Mouse (Mus musculus): ENCODE results near the gene Cdc42se1. TPM values are rescaled to one million over a fixed set of nuclear protein-coding genes. Genes with fewer than 3 reads are reported as not detected.

Cdc42se1 gene
- total RNA-seq, 1 experiment from 2014 or later = 57.6 TPM

DNA sequence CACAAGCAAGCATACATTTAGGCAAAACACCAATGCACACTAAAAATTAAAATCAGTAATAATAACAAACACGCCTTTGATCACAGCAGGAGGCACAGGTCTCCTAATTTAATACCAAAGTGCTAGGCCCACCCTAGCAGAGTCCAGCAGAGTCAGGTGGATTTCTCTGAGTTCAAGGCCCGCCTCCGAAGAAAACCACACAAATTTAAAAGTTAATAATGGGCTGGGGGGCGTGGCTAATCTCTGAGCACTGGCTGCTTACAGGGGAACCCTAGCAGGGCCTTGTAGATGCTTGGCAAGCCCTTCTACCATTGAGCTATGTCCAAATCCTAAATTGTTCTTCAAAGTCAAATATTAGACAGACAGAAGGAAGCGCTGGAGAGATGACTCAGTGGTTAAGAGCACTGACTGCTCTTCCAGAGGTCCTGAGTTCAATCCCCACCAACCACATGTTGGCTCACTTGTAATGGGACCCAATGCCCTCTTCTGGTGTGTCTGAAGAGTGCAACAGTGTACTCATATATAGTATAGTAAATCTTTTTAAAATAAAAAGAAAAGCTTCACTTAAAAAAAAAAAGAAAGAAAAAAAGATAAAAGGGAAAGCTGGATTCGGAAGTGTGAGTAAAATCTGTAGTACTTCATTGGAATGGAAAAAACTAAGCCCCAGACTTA, 9.9 kb upstream of the Cdc42se1 start:
- 0 out of 2 replicates have a peak, but pooled peaks have one; percentile 7 for ATAC-seq (replicated peaks; ENCODE audit: low read depth, poor library complexity, severe bottlenecking)

DNA sequence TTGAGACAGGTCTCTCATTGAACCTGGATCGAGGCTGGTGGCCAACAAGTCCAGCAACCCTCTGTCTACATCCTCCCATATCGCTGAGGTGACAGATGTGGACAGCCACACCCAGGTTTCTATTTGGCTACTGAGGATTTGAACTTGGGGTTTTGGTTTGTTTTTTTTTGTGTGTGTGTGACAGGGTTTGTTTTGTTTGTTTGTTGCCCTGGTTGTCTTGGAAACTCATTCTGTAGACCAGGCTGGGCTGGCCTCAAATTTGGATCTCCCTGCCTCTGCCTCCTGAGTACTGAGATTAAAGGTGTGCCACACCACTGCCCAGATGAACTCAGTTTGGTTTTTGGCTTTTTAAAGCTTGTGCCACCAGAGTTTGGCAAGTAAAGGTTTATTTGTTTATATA, 5.5 kb upstream of the Cdc42se1 start:
- ATAC-seq (replicated peaks; ENCODE audit: low read depth, poor library complexity, severe bottlenecking) = no peak

DNA sequence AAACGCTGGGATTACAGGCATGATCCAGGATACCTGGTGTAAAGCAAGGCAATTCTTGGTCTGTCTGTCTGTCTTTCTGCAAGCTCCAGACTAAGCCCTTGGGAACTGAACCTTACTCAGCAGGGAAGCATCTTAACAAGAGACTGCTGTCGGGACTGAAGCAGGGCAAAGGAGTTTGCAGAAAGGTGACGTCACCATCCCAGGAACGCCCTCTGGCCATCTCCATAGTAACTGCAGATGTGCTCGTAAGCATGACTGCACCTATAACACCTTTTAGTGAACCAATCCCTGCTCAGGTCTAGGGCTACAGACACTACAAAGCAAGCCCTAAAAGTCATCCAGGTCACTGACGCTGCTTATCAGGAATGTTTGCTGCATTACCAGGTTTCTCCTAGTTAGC, 4.2 kb upstream of the Cdc42se1 start:
- ATAC-seq (replicated peaks; ENCODE audit: low read depth, poor library complexity, severe bottlenecking) = no peak

- ATAC-seq (replicated peaks; ENCODE audit: low read depth, poor library complexity, severe bottlenecking) = no peak
Measured at GRCm38 (mm10) chr3:95227214-95227613, 1.3 kb upstream of the Cdc42se1 start.

DNA sequence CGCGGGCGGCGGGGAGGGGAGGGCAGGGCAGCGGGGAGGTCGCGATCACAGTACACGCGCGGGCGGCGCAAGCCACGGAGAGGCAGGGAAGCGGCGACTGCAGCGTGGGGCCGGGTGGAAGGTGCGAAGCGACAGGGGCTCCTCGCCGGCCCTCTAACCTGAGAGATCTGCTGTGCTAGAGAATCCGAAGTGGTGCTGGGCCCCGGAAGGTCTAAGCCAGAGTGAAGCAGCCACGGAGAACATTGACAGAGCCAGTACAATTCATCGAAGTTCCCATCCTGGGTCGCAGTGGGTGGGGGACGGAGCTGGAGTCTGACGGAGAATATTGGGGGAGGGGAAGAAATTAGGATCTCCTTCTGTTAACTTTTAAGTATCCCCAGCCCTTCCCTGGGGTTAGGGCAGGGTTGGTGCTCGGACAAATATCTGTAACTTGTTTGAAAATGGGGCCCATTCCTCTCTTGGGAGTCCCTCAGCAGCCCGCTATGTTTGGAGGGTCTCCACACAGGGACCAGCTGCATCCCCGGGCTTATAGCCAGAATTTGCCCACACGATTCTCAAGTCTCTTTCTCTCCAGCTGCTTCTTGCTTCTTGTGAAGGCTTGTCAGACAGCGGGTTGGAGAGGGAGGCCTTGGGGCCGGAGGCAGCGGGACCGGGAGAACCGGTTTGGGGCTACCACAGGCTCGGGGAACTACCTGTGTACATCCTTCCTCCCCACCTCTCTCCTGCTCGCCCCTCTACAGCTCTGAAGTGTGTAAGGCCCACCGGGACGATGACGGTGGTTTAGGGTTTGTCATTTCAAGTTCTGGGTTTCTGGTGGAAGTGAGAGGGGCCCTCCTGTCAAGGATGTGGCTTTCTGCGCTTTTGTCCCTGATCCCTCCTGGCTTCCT, 605 bp downstream of the Cdc42se1 start:
- ATAC-seq (replicated peaks; ENCODE audit: low read depth, poor library complexity, severe bottlenecking) = no peak; the same call in 1 of the 2 replicates

DNA sequence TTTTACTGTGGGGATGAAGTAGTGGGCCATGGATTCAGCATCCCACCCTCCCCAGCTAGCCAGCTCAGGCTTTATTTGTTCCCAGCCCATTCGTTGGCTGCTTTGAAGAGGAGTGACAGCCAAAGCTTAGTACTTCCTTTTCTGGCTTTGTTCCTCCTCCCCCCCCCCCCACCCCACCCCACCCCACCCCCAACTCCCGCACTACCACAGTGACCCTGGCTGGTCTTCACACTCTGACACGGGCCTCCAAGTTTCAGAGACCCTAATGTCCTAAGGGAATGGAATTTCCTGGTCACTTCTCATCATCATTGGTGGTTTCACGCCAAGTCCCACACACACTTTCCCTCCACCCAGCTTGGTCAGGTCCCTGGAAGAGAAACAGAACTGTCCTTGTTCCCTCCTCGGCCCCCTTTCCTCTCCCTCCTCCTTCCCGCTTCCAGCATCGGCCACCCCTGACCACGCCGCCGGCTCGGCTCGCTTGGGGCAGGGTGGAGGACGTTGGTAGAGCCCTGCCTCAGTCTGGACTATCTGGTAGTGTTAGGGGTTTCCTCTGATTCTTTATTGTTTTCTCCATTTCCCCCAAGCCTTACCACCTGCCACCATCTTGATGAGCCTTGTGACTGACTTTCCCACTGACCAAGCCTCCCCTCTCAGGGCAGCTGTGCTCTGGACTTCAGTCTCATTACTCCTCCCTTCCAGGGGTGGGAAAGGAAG, 1.4 kb downstream of the Cdc42se1 start:
- peak; percentile 15; the same call in 1 of the 2 replicates for ATAC-seq (replicated peaks; ENCODE audit: low read depth, poor library complexity, severe bottlenecking)

DNA sequence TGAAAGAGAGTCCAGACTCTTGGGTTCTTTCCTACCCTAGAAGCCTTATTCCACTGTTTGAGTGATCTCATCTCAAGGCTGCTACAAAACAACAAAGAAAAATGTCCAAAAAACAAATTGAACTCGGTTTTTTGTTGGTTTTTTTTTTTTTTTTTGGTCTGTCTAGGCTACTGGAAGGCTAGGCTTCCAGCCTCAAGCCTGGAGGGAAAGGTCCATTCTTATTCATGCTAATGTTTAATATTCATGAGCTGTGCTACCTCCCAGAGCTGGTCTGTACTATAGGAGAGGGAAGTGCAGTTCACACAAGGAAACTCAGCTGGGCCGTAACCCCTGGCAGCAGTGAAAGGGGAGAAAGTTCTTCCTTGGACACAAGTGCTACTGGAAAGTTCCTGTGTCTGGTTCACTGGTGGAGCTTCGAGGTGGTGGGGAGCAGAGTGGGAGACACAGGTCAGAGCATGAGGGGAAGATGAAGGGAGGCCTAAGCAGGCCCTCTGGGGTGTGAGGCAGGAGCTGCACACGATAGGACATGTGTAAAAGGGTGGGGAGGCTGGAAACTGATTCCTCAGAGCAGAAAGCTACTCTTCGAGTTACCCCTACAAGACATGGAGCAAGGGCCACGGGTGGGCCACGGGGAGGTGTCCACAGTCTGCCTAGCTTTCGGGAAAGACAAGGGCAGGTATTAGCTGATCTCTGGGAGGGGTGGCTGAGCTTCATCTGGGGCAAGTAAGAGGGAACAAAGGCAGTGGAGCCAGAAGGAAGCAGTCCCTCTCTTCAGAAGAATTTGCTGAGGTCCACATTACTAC, 2.2 kb downstream of the Cdc42se1 start:
- ATAC-seq (replicated peaks; ENCODE audit: low read depth, poor library complexity, severe bottlenecking) = no peak

DNA sequence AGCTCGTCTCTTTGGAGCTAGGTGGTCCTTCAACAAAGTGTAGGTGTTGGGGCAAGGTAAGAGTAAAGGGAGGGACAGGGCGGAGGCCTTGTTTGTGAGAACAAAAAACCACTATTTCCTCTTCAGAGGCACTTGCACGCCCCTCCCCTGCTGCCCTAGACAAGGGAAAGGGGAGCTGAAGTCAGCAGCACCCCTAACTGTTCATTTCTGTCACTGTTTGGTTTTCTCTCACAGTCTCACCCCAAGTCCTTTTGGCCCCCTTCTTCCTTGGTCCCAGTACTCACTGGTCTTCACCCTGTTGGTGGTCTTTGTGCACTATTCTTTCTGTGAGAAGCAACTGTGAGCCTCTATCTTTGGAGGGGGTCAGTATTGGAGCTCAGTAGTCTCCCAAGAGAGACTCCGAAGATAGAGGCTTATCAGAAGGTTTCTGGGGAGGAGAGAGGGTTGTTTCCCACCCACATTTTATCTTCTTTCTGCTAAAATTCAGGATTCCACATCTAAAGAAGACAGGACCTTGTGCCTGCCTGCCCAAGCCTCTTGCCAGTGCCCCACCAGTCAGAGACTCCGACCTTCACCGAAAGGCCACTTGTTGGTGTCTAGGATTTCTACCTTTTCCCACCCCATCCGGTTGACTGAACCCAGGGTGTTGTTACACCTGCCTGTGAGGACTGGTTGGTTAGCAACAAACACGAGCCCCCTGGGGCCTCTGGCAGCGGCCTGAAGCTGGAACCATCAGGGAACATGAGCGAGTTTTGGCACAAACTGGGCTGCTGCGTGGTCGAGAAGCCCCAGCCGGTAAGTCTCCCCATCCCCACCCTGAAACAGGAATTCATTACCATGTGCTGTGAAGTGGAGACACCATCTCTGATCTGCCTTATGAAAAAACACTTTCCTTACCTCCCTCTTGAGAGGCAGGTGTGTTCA, 3.0 kb downstream of the Cdc42se1 start, which contains the start of gene Mllt11:
Gene Mllt11, minus strand, starts transcription at position 874 of the 924 bp plus-strand sequence.
- ATAC-seq (replicated peaks; ENCODE audit: low read depth, poor library complexity, severe bottlenecking) = peak; percentile 4; the same call in 1 of the 2 replicates

- no peak for ATAC-seq (replicated peaks; ENCODE audit: low read depth, poor library complexity, severe bottlenecking)
Measured at GRCm38 (mm10) chr3:95232771-95233170, 4.2 kb downstream of the Cdc42se1 start.

DNA sequence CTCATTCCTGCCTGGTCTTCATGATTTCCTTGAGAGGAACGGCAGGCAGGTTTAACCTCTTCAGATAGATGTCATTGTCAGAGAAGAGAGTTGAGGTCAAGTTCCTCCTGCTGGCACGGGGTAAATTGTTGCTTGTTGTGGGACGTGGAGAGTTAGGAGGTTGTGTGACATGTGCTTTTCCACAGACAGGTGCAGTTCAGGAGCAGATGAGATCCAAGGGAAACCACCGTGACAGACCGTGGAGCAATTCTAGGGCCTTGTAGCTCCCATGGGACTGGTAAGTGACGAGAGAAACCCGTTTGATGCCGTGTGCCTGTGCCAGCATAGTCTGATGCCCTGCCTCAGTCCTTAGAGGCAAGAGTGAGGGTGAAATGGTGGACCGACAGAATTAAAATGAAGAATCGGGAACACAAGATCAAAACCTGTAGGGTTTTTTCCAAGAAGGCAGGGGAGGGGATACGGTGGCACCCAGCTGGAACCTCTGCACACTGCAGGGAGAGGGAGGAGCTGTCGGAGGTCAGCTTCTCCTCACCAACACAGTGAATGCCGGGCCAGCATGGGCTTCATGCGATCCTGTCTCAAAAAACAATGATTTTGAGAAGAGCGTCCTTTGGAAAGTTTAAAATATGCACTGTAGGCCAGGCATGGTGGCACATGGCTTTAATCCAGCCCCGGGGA, 4.9 kb downstream of the Cdc42se1 start:
- ATAC-seq (replicated peaks; ENCODE audit: low read depth, poor library complexity, severe bottlenecking) = no peak

DNA sequence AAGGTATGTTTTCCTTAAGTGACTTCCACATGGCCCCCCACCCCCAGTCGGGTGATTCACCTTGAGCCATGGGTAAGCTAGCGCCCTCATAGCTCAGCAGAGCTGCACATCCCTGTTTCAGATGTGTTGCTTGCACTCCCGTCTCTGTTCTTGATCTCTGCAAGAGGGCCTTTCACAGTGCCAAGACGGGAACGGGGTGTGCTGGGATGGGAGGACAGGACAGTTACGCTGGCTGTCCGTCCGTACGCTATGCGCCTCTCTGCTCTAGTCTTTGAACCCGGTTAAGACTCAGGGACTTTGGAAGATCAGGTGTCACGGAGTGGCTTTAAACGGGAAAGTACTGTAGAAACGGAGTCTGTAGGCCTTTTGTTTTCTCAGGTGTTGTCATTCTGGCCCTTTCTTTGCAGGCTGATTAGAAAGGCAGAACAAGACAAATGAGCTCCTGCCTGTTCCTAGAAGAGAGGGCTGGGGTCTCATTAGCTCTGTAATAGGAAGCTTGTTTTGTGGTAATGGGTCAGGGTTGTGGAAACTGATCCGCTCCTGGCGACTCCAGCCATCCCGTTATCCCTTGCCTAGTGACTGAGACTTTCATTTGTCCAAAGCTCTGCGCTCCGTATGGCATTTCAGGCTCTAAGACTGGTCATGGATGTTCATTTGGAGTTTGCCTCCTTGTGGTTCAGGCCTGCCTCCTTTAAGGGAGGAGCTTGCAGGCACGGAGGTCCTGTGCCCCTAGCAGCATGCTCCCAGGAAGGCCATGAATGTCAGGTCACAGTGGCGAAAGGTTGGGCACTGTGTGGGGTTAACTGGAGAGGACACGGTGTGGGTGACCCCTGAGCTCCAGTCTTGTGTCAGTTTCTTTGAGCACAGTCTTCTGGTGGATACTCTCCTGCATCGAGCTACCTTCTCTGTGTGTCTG, 7.1 kb downstream of the Cdc42se1 start:
- no peak for ATAC-seq (replicated peaks; ENCODE audit: low read depth, poor library complexity, severe bottlenecking)

DNA sequence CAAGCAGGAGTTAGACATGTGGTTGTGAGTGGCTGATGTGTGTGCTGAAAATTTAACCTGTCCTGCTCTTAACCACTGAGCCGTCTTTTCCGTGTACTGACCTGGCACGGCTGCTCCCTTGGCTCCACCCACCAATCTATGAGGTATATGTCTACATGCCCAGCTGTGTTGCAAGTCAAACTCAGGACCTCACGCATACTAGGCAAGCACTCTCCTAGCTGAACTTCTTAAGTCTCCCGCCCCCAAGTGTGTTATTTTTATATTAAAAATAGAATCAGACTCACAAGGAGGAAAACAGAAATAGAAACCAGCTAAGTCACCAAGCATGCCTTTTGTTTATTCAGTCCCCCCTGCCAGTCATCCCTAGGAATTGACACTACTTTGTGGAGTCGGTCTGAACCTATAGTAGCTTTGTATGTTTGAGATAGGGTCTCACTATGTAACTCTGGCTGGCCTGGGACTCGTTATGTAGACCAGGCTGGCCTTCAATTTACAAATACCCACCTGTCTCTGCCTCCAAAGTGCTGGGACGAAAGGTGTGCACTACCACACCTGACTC, 9.1 kb downstream of the Cdc42se1 start:
- no peak for ATAC-seq (replicated peaks; ENCODE audit: low read depth, poor library complexity, severe bottlenecking)

DNA sequence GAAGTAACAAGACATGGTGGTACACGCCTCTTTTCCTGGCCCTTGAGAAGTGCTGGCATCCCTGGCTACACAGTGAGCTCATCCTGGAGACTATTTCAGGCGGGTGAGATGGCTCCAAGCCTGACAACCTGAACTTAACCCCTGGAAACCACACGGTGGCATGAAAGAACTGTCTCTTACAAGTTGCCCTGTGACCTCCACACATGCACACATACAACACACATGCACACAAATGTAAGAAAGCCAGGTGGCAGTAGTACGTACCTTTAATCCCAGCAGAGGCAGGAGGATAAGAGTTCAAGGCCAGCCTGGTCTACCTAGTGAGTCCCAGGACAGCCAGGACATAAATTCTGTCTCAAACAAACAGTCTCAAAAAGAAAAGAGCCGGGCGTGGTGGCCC, 10.5 kb downstream of the Cdc42se1 start:
- no peak for ATAC-seq (replicated peaks; ENCODE audit: low read depth, poor library complexity, severe bottlenecking)

DNA sequence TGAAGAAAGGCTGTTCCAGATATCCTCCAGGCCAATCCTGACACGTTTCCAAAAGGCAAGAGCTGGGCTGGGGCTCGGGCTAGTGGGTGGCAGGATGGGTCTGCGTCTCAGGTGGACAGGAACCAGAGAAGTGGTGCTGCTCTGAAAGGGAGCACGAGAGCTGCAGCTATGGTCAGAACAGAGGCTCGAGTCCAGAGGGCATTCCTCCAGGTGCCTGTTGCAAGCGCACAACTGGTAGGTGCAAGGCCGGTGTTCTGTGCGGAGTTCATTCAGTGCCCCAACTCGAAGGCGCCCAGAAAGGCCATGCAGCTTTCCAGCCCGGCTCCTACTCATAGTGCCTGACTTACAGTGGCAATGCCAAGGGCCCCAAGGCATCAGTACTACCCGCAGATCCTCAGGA, 11.4 kb downstream of the Cdc42se1 start:
- no peak for ATAC-seq (replicated peaks; ENCODE audit: low read depth, poor library complexity, severe bottlenecking)

DNA sequence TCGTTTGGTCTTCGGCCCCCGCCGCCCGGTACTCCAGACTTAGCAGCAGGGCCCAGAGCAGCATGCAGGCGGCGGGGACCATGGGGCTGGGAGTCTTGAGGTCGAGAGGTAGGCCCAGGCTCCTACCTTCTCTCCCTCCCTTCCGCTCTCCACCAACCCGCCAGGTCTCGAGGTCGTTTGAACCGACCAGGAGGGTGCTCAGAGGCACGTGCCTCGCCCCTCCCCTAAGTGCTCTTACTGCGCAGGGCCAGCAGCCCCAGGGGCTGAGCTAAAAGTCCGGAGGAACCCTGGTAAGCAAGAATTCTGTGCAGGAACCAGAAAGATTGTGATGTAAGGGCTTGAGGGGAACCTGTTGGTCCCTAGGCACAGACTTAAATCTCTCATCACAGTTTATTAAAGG, 12.4 kb downstream of the Cdc42se1 start:
- ATAC-seq (replicated peaks; ENCODE audit: low read depth, poor library complexity, severe bottlenecking) = no peak

DNA sequence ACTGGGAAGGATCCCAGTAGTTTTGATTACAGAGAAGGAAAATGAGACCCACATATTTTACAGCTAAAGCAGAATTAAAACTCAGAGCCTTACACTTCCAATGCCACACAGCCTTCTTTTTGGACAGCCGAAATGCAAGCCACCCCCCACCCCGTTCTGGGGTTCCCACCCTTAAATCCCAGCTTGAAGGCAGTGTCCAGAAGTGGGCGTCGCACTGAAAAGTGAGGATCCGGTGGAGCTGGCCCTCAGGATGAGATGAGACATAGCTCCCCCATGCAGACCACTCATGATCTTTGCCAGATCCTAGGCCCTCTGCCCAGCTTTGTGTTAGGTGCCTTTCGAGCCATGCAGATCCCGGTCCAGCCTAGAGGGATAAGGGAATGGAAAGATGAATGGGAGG, 13.0 kb downstream of the Cdc42se1 start, which contains the start of gene Gm128:
Gene Gm128, minus strand, starts transcription at position 101 of the 400 bp plus-strand sequence.
- ATAC-seq (replicated peaks; ENCODE audit: low read depth, poor library complexity, severe bottlenecking) = no peak

GRCm38 (mm10) chr3:95243086-95243485, 14.6 kb downstream of the Cdc42se1 start:
- ATAC-seq (replicated peaks; ENCODE audit: low read depth, poor library complexity, severe bottlenecking) = no peak

Measured in common myeloid progenitor, adult 5-6 weeks (primary cell).